Mouse (Mus musculus) gastrocnemius, adult 18-20 months (tissue): ENCODE data around the gene Gm2004. TPM values are rescaled to one million over a fixed set of nuclear protein-coding genes. Genes with fewer than 3 reads are reported as not detected.
"Not testable (repeated sequence)": the region's sequence is repeated elsewhere in the genome, so short reads cannot be mapped to it uniquely, and the experiment has no call there.

ENCODE experiments used
- DNase-seq: peaks from one replicate; pipeline ENCODE4 v3.0.0; 2021; ENCODE audit warnings: low spot score
- long read RNA-seq, 2 experiments: library from polyadenylated mRNA; stranded (forward); transcript quantifications; one replicate each; pipeline ENCODE4 v2.0.0; 2021
- total RNA-seq, 2 experiments: library from RNA; stranded (reverse); gene quantifications; 2 replicates each; pipeline ENCODE4 v1.2.3; 2021

Gm2004 gene
- 1 to 10 TPM; 6.8 to 7.2 TPM for total RNA-seq
- long read RNA-seq, experiment 1, partial matches to known transcripts = 6 of 9 reads
- long read RNA-seq, experiment 1, other reads (novel, unspliced or antisense) = 3 of 9 reads
- long read RNA-seq, experiment 2, partial matches to known transcripts = 3 of 5 reads
- long read RNA-seq, experiment 2, other reads (novel, unspliced or antisense) = 2 of 5 reads

DNA sequence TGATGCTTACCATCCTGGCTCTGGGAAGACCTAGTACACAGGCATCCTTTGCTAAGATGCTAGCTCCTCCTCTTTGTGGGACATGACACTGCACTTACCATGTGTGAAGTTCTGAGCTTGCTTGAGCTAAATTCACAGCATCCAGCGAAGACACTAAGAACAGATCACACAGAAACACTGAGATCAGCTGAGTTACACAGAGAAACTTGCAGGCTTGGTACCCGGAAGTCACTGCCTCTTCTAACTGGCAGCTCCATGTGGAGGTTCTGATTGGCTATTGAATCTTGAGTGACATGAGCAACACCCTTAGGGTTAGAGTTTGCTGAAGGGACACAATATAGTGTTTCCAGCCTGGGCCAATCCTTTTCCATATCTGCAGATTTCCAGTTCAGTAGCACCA is at the start of gene Gm2004:
Gene Gm2004, minus strand, starts transcription at position 101 of the 400 bp plus-strand sequence.
- DNase-seq = not testable (repeated sequence)

Other genes with a start within 250 kb of the Gm2004 start
- 1 to 10 TPM; 5.3 to 6.4 TPM for gene Zfp966, start 218.7 kb downstream of the Gm2004 start, total RNA-seq
- 10 to 100 TPM; 19.3 to 20.0 TPM for gene Gm2026, start 184.5 kb downstream of the Gm2004 start, total RNA-seq
- gene 2210418O10Rik, start 76.7 kb upstream of the Gm2004 start, total RNA-seq = 1 to 10 TPM; 1.3 to 2.0 TPM
- not detected for gene Gm11009, start 169.7 kb upstream of the Gm2004 start, total RNA-seq